Mouse (Mus musculus) liver, adult 2 months (tissue): ENCODE measurements around the gene Gm45808. TPM values are rescaled to one million over a fixed set of nuclear protein-coding genes. Genes with fewer than 3 reads are reported as not detected.

Experiments used
- DNase-seq: peaks from one replicate; pipeline ENCODE4 v3.0.0-alpha.2; 2011; ENCODE audit warnings: low read depth, low spot score; ENCODE audit errors: extremely low read depth
- H3K27ac ChIP-seq: fragments of 200-500 bp; replicated peaks from 2 replicates; pipeline ENCODE4 v1.5.1; 2012; ENCODE audit warnings: low read depth, mild to moderate bottlenecking, control low read depth, inconsistent platforms, low read length; ENCODE audit not compliant: insufficient read depth
- H3K27me3 ChIP-seq: fragments of 200-500 bp; 2 replicates; pipeline ENCODE4 v1.6.1; 2012; ENCODE audit warnings: mild to moderate bottlenecking, moderate library complexity, low read length, inconsistent platforms; ENCODE audit not compliant: control insufficient read depth, insufficient read depth
- H3K36me3 ChIP-seq: fragments of 200-500 bp; 2 replicates; pipeline ENCODE4 v1.6.1; 2012; ENCODE audit warnings: low read length, inconsistent platforms; ENCODE audit not compliant: control insufficient read depth, insufficient read depth
- H3K4me1 ChIP-seq: fragments of 200-500 bp; 2 replicates; pipeline ENCODE4 v1.6.1; 2011; ENCODE audit warnings: low read length; ENCODE audit not compliant: control insufficient read depth, insufficient read depth
- H3K4me3 ChIP-seq: fragments of 200-500 bp; 2 replicates; pipeline ENCODE4 v1.5.1; 2011; ENCODE audit warnings: low read depth, mild to moderate bottlenecking, control low read depth, low read length, moderate library complexity; ENCODE audit not compliant: insufficient read depth
- H3K79me2 ChIP-seq: fragments of 200-500 bp; 2 replicates; pipeline ENCODE4 v1.6.1; 2012; ENCODE audit warnings: inconsistent platforms, mild to moderate bottlenecking, low read length, moderate library complexity; ENCODE audit not compliant: control insufficient read depth, insufficient read depth
- H3K9ac ChIP-seq: fragments of 200-500 bp; 2 replicates; pipeline ENCODE4 v1.6.1; 2012; ENCODE audit warnings: low read depth, mild to moderate bottlenecking, control low read depth, inconsistent platforms, low read length
- CTCF ChIP-seq: fragments of 200-500 bp; IDR thresholded peaks from 2 replicates; pipeline ENCODE4 v1.5.1; 2011; ENCODE audit warnings: low read depth, low read length, control low read depth
- POLR2A ChIP-seq: fragments of 200-500 bp; IDR thresholded peaks from 2 replicates; pipeline ENCODE4 v1.6.1; 2011; ENCODE audit warnings: low read length, control low read depth; ENCODE audit not compliant: insufficient read depth; ENCODE audit errors: extremely low read depth
- WGBS: fragments of 180-500 bp; shearing (Covaris S2); methylation state at CpG from one replicate; pipeline ENCODE4 v1.1.7; 2018; 5-methylcytosine and 5-hydroxymethylcytosine counted together
- polyA plus RNA-seq: library from polyadenylated mRNA; depleted of rRNA; stranded (reverse); fragments of >200 nt; gene quantifications from 2 replicates; pipeline ENCODE4 v1.2.3, GENCODE M21; 2012
- total RNA-seq: library from RNA; depleted of rRNA; stranded (reverse); fragments of >200 nt; gene quantifications from 2 replicates; pipeline ENCODE4 v1.2.3, GENCODE M21; 2014

Gm45808 gene
- total and polyA plus RNA-seq, 2 experiments, result 0.28 to 1.3 TPM

DNA sequence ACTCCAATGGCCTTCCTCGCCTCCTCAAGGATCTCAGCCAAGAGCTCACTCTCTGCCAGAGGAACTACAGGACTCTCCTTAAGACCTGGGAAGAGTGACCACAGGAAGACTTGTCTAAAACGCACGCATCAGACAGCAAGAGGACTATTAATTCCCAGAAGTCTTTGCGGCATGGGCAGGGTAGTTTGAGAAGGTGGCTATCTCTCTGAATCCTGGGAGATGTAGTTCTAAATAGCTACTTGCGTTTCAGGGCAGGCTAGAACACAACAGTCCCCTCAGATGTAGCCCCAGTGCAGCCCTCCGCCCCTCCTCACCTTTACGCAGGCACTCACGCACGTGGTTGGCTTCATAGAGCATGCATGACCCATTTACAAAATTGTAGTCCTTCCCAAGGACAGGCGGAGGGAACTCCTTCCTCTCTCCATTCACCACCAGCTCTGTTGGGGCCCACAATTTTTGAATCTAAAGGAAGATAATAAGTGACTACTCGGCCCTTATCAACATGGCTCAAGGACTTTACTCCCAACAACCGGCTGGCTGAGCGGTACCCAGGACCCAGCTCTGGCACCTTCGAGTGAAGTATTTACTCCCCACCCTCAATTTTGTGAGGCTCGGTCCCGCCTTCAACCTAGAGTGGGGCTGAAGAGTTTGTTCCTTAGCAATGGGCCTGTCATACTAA lies 11.2 kb downstream of the Gm45808 start:
- Histone ChIP-seq H3K27me3 (no peaks in the 10 kb centered on the region), H3K79me2 (no peaks in the 10 kb centered on the region), H3K9ac (no peak overlapping the region), H3K4me1 (no peaks in the 10 kb centered on the region; the same call in 1 of the 2 replicates), H3K36me3 (peaks cover 44% of the 10 kb centered on the region), H3K27ac (no peak overlapping the region), H3K4me3 (no peak overlapping the region)
- DNase-seq, result no peak
- 87% methylated on average over 16 of the region's 16 CpGs for WGBS
- TF ChIP-seq POLR2A, result no peak
- TF ChIP-seq CTCF, result no peak

DNA sequence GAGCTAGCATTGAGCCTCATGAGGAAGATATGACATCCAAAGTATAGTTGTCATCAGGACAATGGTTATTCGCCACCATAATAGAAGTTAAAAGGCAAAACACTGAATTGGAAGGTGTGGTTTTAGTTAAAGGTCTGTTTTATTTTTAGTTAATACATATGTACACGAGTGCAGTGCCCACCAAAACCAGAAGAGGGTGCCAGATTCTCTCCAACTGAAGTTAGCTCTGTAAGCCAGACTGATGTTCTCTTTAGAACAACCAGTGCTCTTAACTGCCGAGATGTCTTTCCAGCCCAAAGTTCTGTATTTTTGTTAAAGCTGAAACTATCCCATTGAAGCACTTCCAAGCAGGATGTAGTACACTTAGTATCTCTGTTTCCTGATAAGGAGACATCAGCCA lies 15.7 kb downstream of the Gm45808 start:
- peaks cover 22% of the 10 kb centered on the region for H3K36me3 ChIP-seq
- 23% methylated on average over 3 of the region's 3 CpGs for WGBS
- no peak overlapping the region for H3K4me3 ChIP-seq
- H3K4me1 ChIP-seq, result peaks cover 4% of the 10 kb centered on the region
- H3K27me3 ChIP-seq, result no peaks in the 10 kb centered on the region
- DNase-seq, result peak; percentile 65
- H3K79me2 ChIP-seq, result peaks cover 7% of the 10 kb centered on the region; the same call in 1 of the 2 replicates
- H3K27ac ChIP-seq, result no peak overlapping the region
- H3K9ac ChIP-seq, result no peak overlapping the region
- peak; percentile 22; the same call in 1 of the 2 replicates for TF ChIP-seq CTCF
- TF ChIP-seq POLR2A, result no peak

DNA sequence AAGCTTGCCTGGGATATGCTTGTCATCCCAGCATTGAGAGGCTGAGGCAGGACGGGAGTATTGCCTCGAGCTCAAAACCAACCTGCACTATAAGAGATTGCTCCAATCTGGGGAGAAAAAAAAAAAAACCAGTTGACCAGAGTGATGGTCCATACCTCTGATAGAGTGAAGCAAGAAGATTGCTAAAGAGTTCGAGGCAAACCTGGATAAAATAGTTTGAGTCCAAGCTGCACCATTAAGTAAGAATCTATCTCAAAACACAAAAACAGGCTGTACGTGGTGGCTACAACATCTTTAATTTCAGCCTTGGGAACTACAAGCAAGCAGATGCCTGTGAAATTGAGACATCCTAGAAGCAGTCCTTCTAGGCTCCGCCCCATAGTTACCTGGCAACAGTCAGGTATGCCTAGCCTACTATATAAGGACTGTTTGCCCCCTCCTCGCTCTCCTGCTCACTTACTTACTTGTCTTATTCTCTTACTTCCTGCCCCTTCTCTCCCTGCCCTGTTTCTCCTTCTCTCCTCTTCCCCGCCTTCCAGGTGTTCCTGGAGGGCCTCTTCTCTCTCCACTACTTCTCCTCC lies 19.4 kb downstream of the Gm45808 start:
- Histone ChIP-seq H3K36me3 (peaks cover 6% of the 10 kb centered on the region), H3K9ac (no peak overlapping the region), H3K4me1 (peaks cover 16% of the 10 kb centered on the region), H3K27ac (no peak overlapping the region), H3K79me2 (peaks cover 16% of the 10 kb centered on the region; the same call in 1 of the 2 replicates), H3K27me3 (no peaks in the 10 kb centered on the region), H3K4me3 (no peak overlapping the region)
- WGBS, result 43% methylated on average over 7 of the region's 7 CpGs
- TF ChIP-seq CTCF (no peak), POLR2A (no peak)
- no peak for DNase-seq

- Histone ChIP-seq H3K79me2 (peaks cover 16% of the 10 kb centered on the region; the same call in 1 of the 2 replicates), H3K27ac (peak within 1 kb of the TSS; percentile 74), H3K27me3 (no peaks in the 10 kb centered on the region), H3K36me3 (peaks cover 4% of the 10 kb centered on the region), H3K9ac (peak within 1 kb of the TSS; percentile 91), H3K4me1 (peaks cover 18% of the 10 kb centered on the region), H3K4me3 (peak within 1 kb of the TSS; percentile 91)
- no peak for TF ChIP-seq CTCF
- peak; percentile 48; the same call in 1 of the 2 replicates for TF ChIP-seq POLR2A
- 1% methylated on average over 56 of the region's 58 CpGs for WGBS
- peak; percentile 74 for DNase-seq
Measured at GRCm38 (mm10) chr7:45466283-45467089, 20.1 kb downstream of the Gm45808 start, which contains the start of gene Bax. Bax (minus strand) TSS chr7:45466898.

GRCm38 (mm10) chr7:45465549-45465948 lies 21.1 kb downstream of the Gm45808 start:
- Histone ChIP-seq H3K27me3 (no peaks in the 10 kb centered on the region), H3K9ac (peak overlapping the region; percentile 91; the same call in 1 of the 2 replicates), H3K36me3 (peaks cover 4% of the 10 kb centered on the region), H3K4me1 (peaks cover 20% of the 10 kb centered on the region), H3K79me2 (peaks cover 16% of the 10 kb centered on the region; the same call in 1 of the 2 replicates), H3K27ac (no peak overlapping the region), H3K4me3 (peak overlapping the region; percentile 91)
- 83% methylated on average over 9 of the region's 9 CpGs for whole genome bisulfite sequencing
- TF ChIP-seq POLR2A (no peak), CTCF (0 out of 2 replicates have a peak, but pooled peaks have one; percentile 8)
- DNase-seq, result no peak
